Mouse (Mus musculus): ENCODE measurements around the gene Gdf15. TPM values are rescaled to one million over a fixed set of nuclear protein-coding genes. Genes with fewer than 3 reads are reported as not detected.
A peak's percentile ranks its signal among the peaks of the same experiment; 100 is the strongest.

The Gdf15 gene
- total and polyA plus RNA-seq, 2 experiments = 5.8 to 27.7 TPM

- Histone ChIP-seq H3K27me3 (ENCODE audit: control insufficient read depth, insufficient read depth, low read length) (no peaks in the 10 kb centered on the region), H3K4me1 (ENCODE audit: control insufficient read depth, insufficient read depth, low read length) (no peaks in the 10 kb centered on the region), H3K4me3 (ENCODE audit: insufficient read depth, low read depth, low read length) (no peak overlapping the region), H3K79me2 (ENCODE audit: control insufficient read depth, insufficient read depth, low read length) (no peaks in the 10 kb centered on the region), H3K9ac (ENCODE audit: low read depth, low read length) (no peak overlapping the region), H3K27ac (replicated peaks; ENCODE audit: insufficient read depth, low read depth, low read length) (peak overlapping the region; percentile 22), H3K36me3 (ENCODE audit: control insufficient read depth, insufficient read depth, low read length) (no peaks in the 10 kb centered on the region)
- no peak for DNase-seq (ENCODE audit: extremely low read depth, low read depth, low spot score)
- TF ChIP-seq POLR2A (IDR thresholded peaks at IDR 0.05; ENCODE audit: extremely low read depth, insufficient read depth, low read length) (no peak), CTCF (IDR thresholded peaks at IDR 0.05; ENCODE audit: low read depth, low read length) (no peak)
- 48% methylated on average over 10 of the region's 10 CpGs for WGBS
Measured at GRCm38 (mm10) chr8:70600473-70601270, 31.6 kb downstream of the Gdf15 start.

- Histone ChIP-seq H3K4me1 (ENCODE audit: control insufficient read depth, insufficient read depth, low read length) (peaks cover 4% of the 10 kb centered on the region; the same call in 1 of the 2 replicates), H3K27me3 (ENCODE audit: control insufficient read depth, insufficient read depth, low read length) (no peaks in the 10 kb centered on the region)
- TF ChIP-seq POLR2A (IDR thresholded peaks at IDR 0.05; ENCODE audit: extremely low read depth, insufficient read depth, low read length) = no peak
- no peak for TF ChIP-seq CTCF (IDR thresholded peaks at IDR 0.05; ENCODE audit: low read depth, low read length)
Measured at GRCm38 (mm10) chr8:70599507-70600290, 32.6 kb downstream of the Gdf15 start.

GRCm38 (mm10) chr8:70598722-70599121 lies 33.5 kb downstream of the Gdf15 start:
- Histone ChIP-seq H3K79me2 (ENCODE audit: control insufficient read depth, insufficient read depth, low read length) (no peaks in the 10 kb centered on the region), H3K9ac (ENCODE audit: low read depth, low read length) (no peak overlapping the region), H3K4me1 (ENCODE audit: control insufficient read depth, insufficient read depth, low read length) (peaks cover 4% of the 10 kb centered on the region; the same call in 1 of the 2 replicates), H3K27me3 (ENCODE audit: control insufficient read depth, insufficient read depth, low read length) (no peaks in the 10 kb centered on the region), H3K27ac (replicated peaks; ENCODE audit: insufficient read depth, low read depth, low read length) (no peak overlapping the region), H3K36me3 (ENCODE audit: control insufficient read depth, insufficient read depth, low read length) (no peaks in the 10 kb centered on the region), H3K4me3 (ENCODE audit: insufficient read depth, low read depth, low read length) (no peak overlapping the region)
- TF ChIP-seq CTCF (IDR thresholded peaks at IDR 0.05; ENCODE audit: low read depth, low read length) (no peak), POLR2A (IDR thresholded peaks at IDR 0.05; ENCODE audit: extremely low read depth, insufficient read depth, low read length) (no peak)
- no peak for DNase-seq (ENCODE audit: extremely low read depth, low read depth, low spot score)
- WGBS = 51% methylated on average over 10 of the region's 10 CpGs

More at GRCm38 (mm10) chr8:70599507-70600290, 32.6 kb downstream of the Gdf15 start:
- WGBS = 85% methylated on average over 12 of the region's 12 CpGs
- H3K27ac ChIP-seq (replicated peaks; ENCODE audit: insufficient read depth, low read depth, low read length) = no peak overlapping the region
- H3K79me2 ChIP-seq (ENCODE audit: control insufficient read depth, insufficient read depth, low read length) = no peaks in the 10 kb centered on the region
- H3K9ac ChIP-seq (ENCODE audit: low read depth, low read length) = no peak overlapping the region
- no peak overlapping the region for H3K4me3 ChIP-seq (ENCODE audit: insufficient read depth, low read depth, low read length)
- no peak for DNase-seq (ENCODE audit: extremely low read depth, low read depth, low spot score)
- no peaks in the 10 kb centered on the region for H3K36me3 ChIP-seq (ENCODE audit: control insufficient read depth, insufficient read depth, low read length)

GRCm38 (mm10) chr8:70598283-70598682 lies 34.0 kb downstream of the Gdf15 start:
- peak; percentile 43 for DNase-seq (ENCODE audit: extremely low read depth, low read depth, low spot score)
- H3K36me3 ChIP-seq (ENCODE audit: control insufficient read depth, insufficient read depth, low read length) = no peaks in the 10 kb centered on the region
- H3K4me3 ChIP-seq (ENCODE audit: insufficient read depth, low read depth, low read length) = no peak overlapping the region
- no peak overlapping the region for H3K27ac ChIP-seq (replicated peaks; ENCODE audit: insufficient read depth, low read depth, low read length)
- H3K9ac ChIP-seq (ENCODE audit: low read depth, low read length) = no peak overlapping the region
- no peaks in the 10 kb centered on the region for H3K27me3 ChIP-seq (ENCODE audit: control insufficient read depth, insufficient read depth, low read length)
- H3K79me2 ChIP-seq (ENCODE audit: control insufficient read depth, insufficient read depth, low read length) = no peaks in the 10 kb centered on the region
- H3K4me1 ChIP-seq (ENCODE audit: control insufficient read depth, insufficient read depth, low read length) = peaks cover 5% of the 10 kb centered on the region; the same call in 1 of the 2 replicates
- 20% methylated on average over 29 of the region's 29 CpGs for WGBS
- TF ChIP-seq CTCF (IDR thresholded peaks at IDR 0.05; ENCODE audit: low read depth, low read length) (peak; percentile 85), POLR2A (IDR thresholded peaks at IDR 0.05; ENCODE audit: extremely low read depth, insufficient read depth, low read length) (no peak)

GRCm38 (mm10) chr8:70597417-70598272 lies 34.6 kb downstream of the Gdf15 start:
- no peaks in the 10 kb centered on the region for H3K27me3 ChIP-seq (ENCODE audit: control insufficient read depth, insufficient read depth, low read length)
- peaks cover 11% of the 10 kb centered on the region for H3K4me1 ChIP-seq (ENCODE audit: control insufficient read depth, insufficient read depth, low read length)
- TF ChIP-seq CTCF (IDR thresholded peaks at IDR 0.05; ENCODE audit: low read depth, low read length) = no peak
- TF ChIP-seq POLR2A (IDR thresholded peaks at IDR 0.05; ENCODE audit: extremely low read depth, insufficient read depth, low read length) = no peak
- no peak overlapping the region for H3K9ac ChIP-seq (ENCODE audit: low read depth, low read length)
- no peaks in the 10 kb centered on the region for H3K36me3 ChIP-seq (ENCODE audit: control insufficient read depth, insufficient read depth, low read length)
- no peak for DNase-seq (ENCODE audit: extremely low read depth, low read depth, low spot score)
- 43% methylated on average over 68 of the region's 68 CpGs for WGBS
- H3K79me2 ChIP-seq (ENCODE audit: control insufficient read depth, insufficient read depth, low read length) = no peaks in the 10 kb centered on the region
- H3K4me3 ChIP-seq (ENCODE audit: insufficient read depth, low read depth, low read length) = no peak overlapping the region; the same call in 1 of the 2 replicates
- H3K27ac ChIP-seq (replicated peaks; ENCODE audit: insufficient read depth, low read depth, low read length) = no peak overlapping the region

All from liver, adult 2 months (tissue).